Comparison of ENCODE assay signal across 16 mouse cellular contexts in genomic region chr14:48205635-48206034, GRCm38 (mm10).
A peak's percentile ranks its signal among the peaks of the same experiment; 100 is the strongest.
DNase-seq lines count a peak whose midpoint lies in the region; ATAC-seq and TF ChIP-seq lines count a peak whose summit lies in the region.
"Had no signal": no experiment of that assay in that cellular context is flagged by ENCODE, and none has a peak within 500 bp of the region (broad histone marks: within the 10 kb centered on the region; RNA-seq: fewer than 3 reads in every experiment).

No protein-coding gene starts in this region.

- H3K27me3 ChIP-seq in liver, adult 2 months (ENCODE audit: control insufficient read depth, insufficient read depth, low read length): no peaks in the 10 kb centered on the region
- H3K27me3 ChIP-seq in intestine, embryonic 16.5 days (replicated peaks; ENCODE audit: control insufficient read depth, insufficient read depth, low read length): no peaks in the 10 kb centered on the region
- H3K27me3 ChIP-seq in kidney, embryonic 14.5 days (ENCODE audit: control insufficient read depth, insufficient read depth, low read length): no peaks in the 10 kb centered on the region
- H3K27me3 ChIP-seq in liver, postnatal 0 days (ENCODE audit: insufficient read depth, low read length): no peaks in the 10 kb centered on the region
- H3K27me3 ChIP-seq: neural tube, embryonic 15.5 days had no signal

- H3K36me3 ChIP-seq in liver, adult 2 months (ENCODE audit: control insufficient read depth, insufficient read depth, low read length): no peaks in the 10 kb centered on the region
- H3K36me3 ChIP-seq in intestine, embryonic 16.5 days (ENCODE audit: control insufficient read depth, insufficient read depth, low read length): no peaks in the 10 kb centered on the region
- no peaks in the 10 kb centered on the region for H3K36me3 ChIP-seq in kidney, embryonic 14.5 days (ENCODE audit: control insufficient read depth, insufficient read depth, low read length)
- no peaks in the 10 kb centered on the region for H3K36me3 ChIP-seq in liver, postnatal 0 days (replicated peaks; ENCODE audit: insufficient read depth, low read length)
- H3K36me3 ChIP-seq: neural tube, embryonic 15.5 days had no signal

- peak; percentile 75 for ATAC-seq in intestine, embryonic 16.5 days
- ATAC-seq in kidney, embryonic 14.5 days (ENCODE audit: low FRiP score, low TSS enrichment): peak; percentile 28; the same call in 1 of the 2 replicates
- ATAC-seq in liver, postnatal 0 days: peak; percentile 41; the same call in 1 of the 2 replicates
- ATAC-seq: forebrain, embryonic 16.5 days; lung, postnatal 0 days had no signal

- H3K27ac ChIP-seq in liver, adult 2 months (replicated peaks; ENCODE audit: insufficient read depth, low read depth, low read length): peak overlapping the region; percentile 67
- H3K27ac ChIP-seq in intestine, embryonic 16.5 days (ENCODE audit: low read length): no peak overlapping the region
- no peak overlapping the region for H3K27ac ChIP-seq in kidney, embryonic 14.5 days (ENCODE audit: low read depth, low read length)
- H3K27ac ChIP-seq in liver, postnatal 0 days (ENCODE audit: low read depth): no peak overlapping the region
- H3K27ac ChIP-seq: neural tube, embryonic 15.5 days had no signal

- H3K4me3 ChIP-seq in liver, adult 2 months (ENCODE audit: insufficient read depth, low read depth, low read length): peak overlapping the region; percentile 51; the same call in 1 of the 2 replicates
- no peak overlapping the region for H3K4me3 ChIP-seq in intestine, embryonic 16.5 days (ENCODE audit: low read length)
- H3K4me3 ChIP-seq in kidney, embryonic 14.5 days (ENCODE audit: low read length): no peak overlapping the region
- H3K4me3 ChIP-seq in liver, postnatal 0 days (ENCODE audit: low read depth, low read length): no peak overlapping the region
- H3K4me3 ChIP-seq: neural tube, embryonic 15.5 days had no signal

- no peak for TF ChIP-seq EP300 in liver, postnatal 0 days (IDR thresholded peaks at IDR 0.05; ENCODE audit: low read depth)

- H3K4me1 ChIP-seq in liver, adult 2 months (ENCODE audit: control insufficient read depth, insufficient read depth, low read length): peaks cover 30% of the 10 kb centered on the region
- H3K4me1 ChIP-seq in intestine, embryonic 16.5 days (ENCODE audit: control insufficient read depth, insufficient read depth, low read length): peaks cover 24% of the 10 kb centered on the region
- H3K4me1 ChIP-seq in kidney, embryonic 14.5 days (ENCODE audit: control insufficient read depth, insufficient read depth, low read length): peaks cover 47% of the 10 kb centered on the region
- H3K4me1 ChIP-seq in liver, postnatal 0 days (ENCODE audit: insufficient read depth): peaks cover 22% of the 10 kb centered on the region

- 0 out of 2 replicates have a peak overlapping the region, but pooled peaks have one; percentile 26 for H3K4me2 ChIP-seq in intestine, embryonic 16.5 days (ENCODE audit: low read depth, low read length)
- H3K4me2 ChIP-seq in kidney, embryonic 14.5 days (replicated peaks; ENCODE audit: low read depth, low read length): no peak overlapping the region
- H3K4me2 ChIP-seq in liver, postnatal 0 days (ENCODE audit: low read depth, low read length): peak overlapping the region; percentile 48; the same call in 1 of the 2 replicates
- H3K4me2 ChIP-seq: hindbrain, embryonic 14.5 days; midbrain, embryonic 11.5 days; neural tube, embryonic 15.5 days had no signal

- intact Hi-C loops in heart, postnatal 14 days (cut with DNase I): no loop called here

- no peak for TF ChIP-seq CTCF in liver, adult 2 months (IDR thresholded peaks at IDR 0.05; ENCODE audit: low read depth, low read length)
- no peak for TF ChIP-seq CTCF in liver, postnatal 0 days (IDR thresholded peaks at IDR 0.05; ENCODE audit: low read depth)

- no peak for TF ChIP-seq POLR2A in liver, adult 2 months (IDR thresholded peaks at IDR 0.05; ENCODE audit: extremely low read depth, insufficient read depth, low read length)

- peaks cover 12% of the 10 kb centered on the region; the same call in 1 of the 2 replicates for H3K79me2 ChIP-seq in liver, adult 2 months (ENCODE audit: control insufficient read depth, insufficient read depth, low read length)

- DNase-seq in liver, adult 2 months (ENCODE audit: extremely low read depth, low read depth, low spot score): peak; percentile 94
- no peak for DNase-seq in liver
- no peak for DNase-seq in liver, postnatal 0 days
- DNase-seq in right cerebral cortex, postnatal 4 days: no peak
- DNase-seq in heart, postnatal 14 days: no peak
- DNase-seq: cerebellum, adult 18-20 months; heart, adult 18-20 months; retina, postnatal 1 day; thymus, postnatal 4 days had no signal

- H3K9ac ChIP-seq in liver, adult 2 months (ENCODE audit: low read depth, low read length): peak overlapping the region; percentile 43; the same call in 1 of the 2 replicates
- no peak overlapping the region for H3K9ac ChIP-seq in intestine, embryonic 16.5 days (ENCODE audit: low read depth, low read length)
- H3K9ac ChIP-seq in kidney, embryonic 14.5 days (ENCODE audit: low read depth, low read length): no peak overlapping the region
- no peak overlapping the region for H3K9ac ChIP-seq in liver, postnatal 0 days (replicated peaks)
- H3K9ac ChIP-seq: hindbrain, embryonic 14.5 days; neural tube, embryonic 15.5 days had no signal

- H3K9me3 ChIP-seq in intestine, embryonic 16.5 days (ENCODE audit: control insufficient read depth, low read length): no peaks in the 10 kb centered on the region
- no peaks in the 10 kb centered on the region for H3K9me3 ChIP-seq in kidney, embryonic 14.5 days (ENCODE audit: control insufficient read depth, low read length)
- H3K9me3 ChIP-seq in liver, postnatal 0 days (ENCODE audit: low read length): no peaks in the 10 kb centered on the region
- H3K9me3 ChIP-seq: neural tube, embryonic 15.5 days had no signal

- 31% methylated on average over 8 of the region's 11 CpGs for WGBS in liver, adult 2 months
- WGBS in intestine, embryonic 16.5 days: 42% methylated on average over 11 of the region's 11 CpGs
- WGBS in kidney, embryonic 14.5 days: 5% methylated on average over 11 of the region's 11 CpGs
- WGBS in liver, postnatal 0 days (ENCODE audit: insufficient replicate concordance): 62% methylated on average over 11 of the region's 11 CpGs
